ENCODE assay signal across 8 mouse cellular contexts in genomic region chr1:136381583-136381982, GRCm38 (mm10). TPM values are rescaled to one million over a fixed set of nuclear protein-coding genes. Genes with fewer than 3 reads are reported as not detected.
DNase-seq lines count a peak whose midpoint lies in the region; ATAC-seq lines count a peak whose summit lies in the region.

No protein-coding gene starts in this region.

- H3K36me3 ChIP-seq in kidney, embryonic 15.5 days: no peaks in the 10 kb centered on the region
- no peaks in the 10 kb centered on the region for H3K36me3 ChIP-seq in embryonic facial prominence, embryonic 15.5 days
- H3K36me3 ChIP-seq in hindbrain, embryonic 13.5 days: no peaks in the 10 kb centered on the region

- no peak for ATAC-seq in kidney, embryonic 15.5 days (replicated peaks; ENCODE audit: low FRiP score)
- ATAC-seq in embryonic facial prominence, embryonic 15.5 days (ENCODE audit: insufficient number of reproducible peaks, low FRiP score, low TSS enrichment, low read depth): no peak
- no peak for ATAC-seq in hindbrain, embryonic 13.5 days (ENCODE audit: low FRiP score)

- H3K4me3 ChIP-seq in kidney, embryonic 15.5 days (replicated peaks): no peak overlapping the region
- H3K4me3 ChIP-seq in embryonic facial prominence, embryonic 15.5 days (replicated peaks): no peak overlapping the region
- H3K4me3 ChIP-seq in hindbrain, embryonic 13.5 days: no peak overlapping the region

- H3K4me1 ChIP-seq in kidney, embryonic 15.5 days: no peaks in the 10 kb centered on the region
- H3K4me1 ChIP-seq in embryonic facial prominence, embryonic 15.5 days: peaks cover 7% of the 10 kb centered on the region; the same call in 1 of the 2 replicates
- no peaks in the 10 kb centered on the region for H3K4me1 ChIP-seq in hindbrain, embryonic 13.5 days (replicated peaks)

- WGBS in kidney, embryonic 15.5 days: 78% methylated on average over 5 of the region's 5 CpGs
- 56% methylated on average over 5 of the region's 5 CpGs for WGBS in embryonic facial prominence, embryonic 15.5 days
- WGBS in hindbrain, embryonic 13.5 days: 85% methylated on average over 5 of the region's 5 CpGs

- H3K9me3 ChIP-seq in kidney, embryonic 15.5 days (replicated peaks): no peaks in the 10 kb centered on the region
- no peaks in the 10 kb centered on the region for H3K9me3 ChIP-seq in embryonic facial prominence, embryonic 15.5 days (replicated peaks)
- no peaks in the 10 kb centered on the region for H3K9me3 ChIP-seq in hindbrain, embryonic 13.5 days

- peak; percentile 51 for DNase-seq in adrenal gland, postnatal 10 days
- no peak for DNase-seq in adrenal gland, adult 18-20 months (ENCODE audit: low spot score in 2 of 2)
- peak; percentile 26 for DNase-seq in kidney, adult 9 months
- DNase-seq in kidney, postnatal 36 days: peak; percentile 24 to 50
- no peak for DNase-seq in embryo, embryonic 10 days (ENCODE audit: low spot score)

- no peak overlapping the region for H3K4me2 ChIP-seq in kidney, embryonic 15.5 days
- H3K4me2 ChIP-seq in embryonic facial prominence, embryonic 15.5 days (replicated peaks): no peak overlapping the region
- no peak overlapping the region for H3K4me2 ChIP-seq in hindbrain, embryonic 13.5 days

- no peak overlapping the region for H3K27ac ChIP-seq in kidney, embryonic 15.5 days
- peak overlapping the region; percentile 8; the same call in 1 of the 2 replicates for H3K27ac ChIP-seq in embryonic facial prominence, embryonic 15.5 days (replicated peaks)
- no peak overlapping the region for H3K27ac ChIP-seq in hindbrain, embryonic 13.5 days

- H3K9ac ChIP-seq in kidney, embryonic 15.5 days: no peak overlapping the region
- H3K9ac ChIP-seq in embryonic facial prominence, embryonic 15.5 days: no peak overlapping the region
- H3K9ac ChIP-seq in hindbrain, embryonic 13.5 days: no peak overlapping the region

- no peaks in the 10 kb centered on the region for H3K27me3 ChIP-seq in kidney, embryonic 15.5 days
- no peaks in the 10 kb centered on the region for H3K27me3 ChIP-seq in embryonic facial prominence, embryonic 15.5 days
- no peaks in the 10 kb centered on the region for H3K27me3 ChIP-seq in hindbrain, embryonic 13.5 days

RNA-seq across cellular contexts. Expression of gene Ddx59, which starts 33.5 kb away (rescaled TPM):
- 10 to 100 TPM; 16.6 to 17.5 TPM for total RNA-seq in adrenal gland, postnatal 10 days (2021)
- 10 to 100 TPM; 10.3 to 12.4 TPM for total RNA-seq in adrenal gland, adult 18-20 months (2021)
- polyA plus RNA-seq in kidney, embryonic 15.5 days (2015; fragmentation: Nextera tagmentation; extraction: Ambion mirVana): 15.7 and 16.0 TPM in 2 replicates
- 19.7 and 20.3 TPM in 2 replicates for polyA plus RNA-seq in embryonic facial prominence, embryonic 15.5 days (2015; fragmentation: Nextera tagmentation; extraction: Ambion mirVana)
- polyA plus RNA-seq in hindbrain, embryonic 13.5 days (2015; fragmentation: Nextera tagmentation; extraction: Ambion mirVana): 18.4 and 18.9 TPM in 2 replicates

RNA-seq across cellular contexts. Expression of gene Camsap2, which starts 35.7 kb away (rescaled TPM):
- 10 to 100 TPM; 46.6 to 48.1 TPM for total RNA-seq in adrenal gland, postnatal 10 days (2021)
- total RNA-seq in adrenal gland, adult 18-20 months (2021): 10 to 100 TPM; 42.3 to 42.6 TPM
- polyA plus RNA-seq in kidney, embryonic 15.5 days (2015; fragmentation: Nextera tagmentation; extraction: Ambion mirVana): 9.0 and 9.9 TPM in 2 replicates
- polyA plus RNA-seq in embryonic facial prominence, embryonic 15.5 days (2015; fragmentation: Nextera tagmentation; extraction: Ambion mirVana): 11.2 and 12.4 TPM in 2 replicates
- polyA plus RNA-seq in hindbrain, embryonic 13.5 days (2015; fragmentation: Nextera tagmentation; extraction: Ambion mirVana): 28.2 TPM in 2 replicates

Comparison
In these comparisons a context has a peak if more than half of its experiments do, and no peak if none do; other contexts are left out.
1. DNase-seq: peak in adrenal gland, postnatal 10 days (single experiment), kidney, adult 9 months (single experiment) and kidney, postnatal 36 days (2 of 2); none in adrenal gland, adult 18-20 months (0 of 2) and embryo, embryonic 10 days (single experiment).